Mouse (Mus musculus) brain, embryonic 14.5 days (tissue): Measurements from ENCODE around the gene Smok3c. TPM values are rescaled to one million over a fixed set of nuclear protein-coding genes. Genes with fewer than 3 reads are reported as not detected.
"Not testable (repeated sequence)": the region's sequence is repeated elsewhere in the genome, so short reads cannot be mapped to it uniquely, and the experiment has no call there.

Experiments used
- DNase-seq: peaks from one replicate; pipeline ENCODE4 v3.0.0-alpha.2; 2011; ENCODE audit warnings: low read depth
- CTCF ChIP-seq: fragments of 200-500 bp; IDR thresholded peaks from 2 replicates; pipeline ENCODE4 v1.5.1; 2012; ENCODE audit warnings: inconsistent platforms, mild to moderate bottlenecking, moderate library complexity, borderline replicate concordance; ENCODE audit not compliant: insufficient read depth, insufficient read length; ENCODE audit errors: extremely low read depth
- POLR2A ChIP-seq: fragments of 200-500 bp; IDR thresholded peaks from 2 replicates; pipeline ENCODE4 v1.6.1; 2012; ENCODE audit warnings: mild to moderate bottlenecking, inconsistent platforms, borderline replicate concordance; ENCODE audit not compliant: poor library complexity, insufficient read depth, insufficient read length, severe bottlenecking; ENCODE audit errors: extremely low read depth
- polyA plus RNA-seq: library from polyadenylated mRNA; depleted of rRNA; stranded (reverse); fragments of >200 nt; gene quantifications from 2 replicates; pipeline ENCODE4 v1.2.3, GENCODE M21; 2012; rRNA removed

The Smok3c gene
- polyA plus RNA-seq = not detected in 2 replicates

GRCm38 (mm10) chr5:138052894-138053293 lies at the start of gene Smok3c:
Gene Smok3c (plus strand): TSS chr5:138053194.
- not testable (repeated sequence) for DNase-seq

GRCm38 (mm10) chr5:138009437-138009836 lies 43.6 kb upstream of the Smok3c start:
- TF ChIP-seq CTCF (no peak), POLR2A (no peak)
- no peak for DNase-seq

- DNase-seq = no peak
- TF ChIP-seq POLR2A (no peak), CTCF (no peak)
These were observed 40.6 kb upstream of the Smok3c start for GRCm38 (mm10) chr5:138012382-138012781.

GRCm38 (mm10) chr5:138016530-138016929 lies 36.5 kb upstream of the Smok3c start:
- no peak for DNase-seq
- TF ChIP-seq POLR2A (no peak), CTCF (no peak)

- DNase-seq = no peak
- no peak for TF ChIP-seq CTCF
- TF ChIP-seq POLR2A = no peak
These were observed 36.0 kb upstream of the Smok3c start for GRCm38 (mm10) chr5:138016997-138017396.

GRCm38 (mm10) chr5:138019577-138019976 lies 33.4 kb upstream of the Smok3c start:
- DNase-seq = not testable (repeated sequence)

GRCm38 (mm10) chr5:138020961-138021479 lies 32.0 kb upstream of the Smok3c start, which contains the start of the genes Smok3a and Smok3b:
Gene Smok3a (plus strand): TSS chr5:138021261.
Gene Smok3b (plus strand): TSS chr5:138021429.
- not testable (repeated sequence) for DNase-seq

- DNase-seq = no peak
- no peak for TF ChIP-seq POLR2A
- no peak for TF ChIP-seq CTCF
These were observed 20.8 kb downstream of the Smok3c start for GRCm38 (mm10) chr5:138073803-138074202.

GRCm38 (mm10) chr5:138075684-138076083 lies 22.7 kb downstream of the Smok3c start:
- DNase-seq = no peak

GRCm38 (mm10) chr5:138076148-138076547 lies 23.2 kb downstream of the Smok3c start:
- TF ChIP-seq CTCF = no peak
- TF ChIP-seq POLR2A = no peak
- no peak for DNase-seq

More at GRCm38 (mm10) chr5:138075684-138076083, 22.7 kb downstream of the Smok3c start:
- TF ChIP-seq POLR2A = no peak
- no peak for TF ChIP-seq CTCF

- TF ChIP-seq POLR2A = no peak
- TF ChIP-seq CTCF = no peak
- DNase-seq = no peak
These were observed 27.5 kb downstream of the Smok3c start for GRCm38 (mm10) chr5:138080456-138080855.

GRCm38 (mm10) chr5:138081446-138081845 lies 28.5 kb downstream of the Smok3c start:
- no peak for DNase-seq
- TF ChIP-seq POLR2A (no peak), CTCF (no peak)

GRCm38 (mm10) chr5:138083318-138083900 lies 30.4 kb downstream of the Smok3c start:
- TF ChIP-seq POLR2A = no peak
- no peak for TF ChIP-seq CTCF

More at GRCm38 (mm10) chr5:138083318-138083900, 30.4 kb downstream of the Smok3c start:
- DNase-seq = no peak
